Mouse (Mus musculus): ENCODE measurements around the gene Cela3b. TPM values are rescaled to one million over a fixed set of nuclear protein-coding genes. Genes with fewer than 3 reads are reported as not detected.

Cela3b gene
- total and polyA plus RNA-seq, 3 experiments: not detected

DNA sequence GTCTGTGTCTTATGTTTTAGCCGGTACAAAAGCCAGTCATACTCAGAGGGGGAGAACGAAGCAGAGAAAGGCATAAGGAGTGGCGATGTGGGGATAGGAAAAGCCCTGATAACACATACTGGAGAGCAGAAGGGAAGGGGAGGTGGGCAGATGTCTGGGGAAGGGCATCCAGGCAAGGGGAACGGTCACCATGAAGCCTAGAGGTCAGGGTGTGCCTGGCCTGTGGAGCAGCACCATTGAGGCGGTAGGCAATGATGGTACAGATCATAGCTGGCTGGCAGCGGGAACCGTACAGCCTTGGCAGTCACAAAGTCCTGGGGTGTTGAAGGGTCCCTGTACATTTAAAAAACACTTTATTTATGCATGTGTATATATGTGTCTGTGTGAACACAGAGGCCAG lies 44.4 kb upstream of the Cela3b start:
- Histone ChIP-seq H3K79me2 (replicated peaks; ENCODE audit: control insufficient read depth, extremely low read depth, insufficient read depth, poor library complexity, severe bottlenecking) (no peaks in the 10 kb centered on the region), H3K4me3 (replicated peaks in 1 of 3; ENCODE audit: low read depth in 2 of 3, low read length in 2 of 3, poor library complexity in 1 of 3) (no peak overlapping the region), H3K9me3 (replicated peaks; ENCODE audit: low read length) (peaks cover 2% of the 10 kb centered on the region), H3K27me3 (replicated peaks) (peaks cover 2% of the 10 kb centered on the region), H3K4me1 (ENCODE audit: control insufficient read depth in 1 of 2, insufficient read depth in 2 of 2) (peaks cover under 1 to 16% of the 10 kb centered on the region in 2 experiments; a peak in 2 of 4 replicates), H3K36me3 (replicated peaks in 1 of 2; ENCODE audit: control insufficient read depth in 1 of 2, insufficient read depth in 1 of 2, low read length in 1 of 2) (peaks cover 0 to 12% of the 10 kb centered on the region in 2 experiments), H3K4me2 (ENCODE audit: insufficient read depth, low read depth, poor library complexity, severe bottlenecking) (no peak overlapping the region), H3K9ac (ENCODE audit: insufficient read depth, low read depth) (no peak overlapping the region), H3K27ac (ENCODE audit: insufficient read depth, low read depth) (no peak overlapping the region)
- dilution Hi-C loops (cut with MboI; ENCODE audit: extremely low pct_ligation_motif_present, extremely low pct_unique_long_range_greater_than_20kb, low sequenced_read_pairs): no loop called here
- no peak for DNase-seq (ENCODE audit: extremely low read depth)
- in situ Hi-C loops (cut with MboI; ENCODE audit: low pct_ligation_motif_present, low pct_unique_long_range_greater_than_20kb, low sequenced_read_pairs): no loop called here
- TF ChIP-seq POLR2A (IDR thresholded peaks at IDR 0.05; ENCODE audit: low read depth, low read length) (no peak), USF2 (conservative IDR thresholded peaks at IDR 0.05; ENCODE audit: low read depth, low read length) (no peak), RAD21 (IDR thresholded peaks at IDR 0.05; ENCODE audit: low read depth, low read length) (no peak), MXI1 (IDR thresholded peaks at IDR 0.05; ENCODE audit: low read depth, low read length) (no peak), CHD2 (IDR thresholded peaks at IDR 0.05; ENCODE audit: low read length) (no peak), IRF4 (IDR thresholded peaks at IDR 0.05; ENCODE audit: low read depth, low read length) (no peak), EP300 (IDR thresholded peaks at IDR 0.05; ENCODE audit: low read length) (no peak), ZNF384 (IDR thresholded peaks at IDR 0.05; ENCODE audit: low read depth, low read length) (no peak), CTCF (conservative IDR thresholded peaks at IDR 0.05 in 1 of 2, IDR thresholded peaks at IDR 0.05 in 1 of 2; ENCODE audit: low read depth in 2 of 2, low read length in 2 of 2) (no peak), KAT2A (IDR thresholded peaks at IDR 0.05; ENCODE audit: insufficient replicate concordance, low read length) (no peak)

GRCm38 (mm10) chr4:137473701-137474388 lies 43.5 kb upstream of the Cela3b start:
- Histone ChIP-seq H3K9me3 (replicated peaks; ENCODE audit: low read length) (peaks cover 2% of the 10 kb centered on the region), H3K4me2 (ENCODE audit: insufficient read depth, low read depth, poor library complexity, severe bottlenecking) (no peak overlapping the region), H3K4me3 (replicated peaks in 1 of 3; ENCODE audit: low read depth in 2 of 3, low read length in 2 of 3, poor library complexity in 1 of 3) (no peak overlapping the region), H3K9ac (ENCODE audit: insufficient read depth, low read depth) (no peak overlapping the region), H3K4me1 (ENCODE audit: control insufficient read depth in 1 of 2, insufficient read depth in 2 of 2) (peaks cover 5 to 17% of the 10 kb centered on the region in 2 experiments; a peak in 2 of 4 replicates), H3K36me3 (replicated peaks in 1 of 2; ENCODE audit: control insufficient read depth in 1 of 2, insufficient read depth in 1 of 2, low read length in 1 of 2) (peaks cover 0 to 10% of the 10 kb centered on the region in 2 experiments), H3K27me3 (replicated peaks) (peaks cover 6% of the 10 kb centered on the region), H3K27ac (ENCODE audit: insufficient read depth, low read depth) (no peak overlapping the region), H3K79me2 (replicated peaks; ENCODE audit: control insufficient read depth, extremely low read depth, insufficient read depth, poor library complexity, severe bottlenecking) (no peaks in the 10 kb centered on the region)
- no peak for DNase-seq (ENCODE audit: extremely low read depth)
- in situ Hi-C loops (cut with MboI; ENCODE audit: low pct_ligation_motif_present, low pct_unique_long_range_greater_than_20kb, low sequenced_read_pairs) (no loop called here), dilution Hi-C loops (cut with MboI; ENCODE audit: extremely low pct_ligation_motif_present, extremely low pct_unique_long_range_greater_than_20kb, low sequenced_read_pairs) (no loop called here)
- TF ChIP-seq MAZ (IDR thresholded peaks at IDR 0.05; ENCODE audit: low read depth, low read length): no peak
- TF ChIP-seq ZC3H11A (IDR thresholded peaks at IDR 0.05; ENCODE audit: low read depth, low read length): no peak
- TF ChIP-seq KAT2A (IDR thresholded peaks at IDR 0.05; ENCODE audit: insufficient replicate concordance, low read length): no peak
- no peak for TF ChIP-seq EP300 (IDR thresholded peaks at IDR 0.05; ENCODE audit: low read length)
- TF ChIP-seq USF1 (IDR thresholded peaks at IDR 0.05; ENCODE audit: low read depth, low read length): no peak
- no peak for TF ChIP-seq CHD2 (IDR thresholded peaks at IDR 0.05; ENCODE audit: low read length)
- no peak for TF ChIP-seq ZKSCAN1 (IDR thresholded peaks at IDR 0.05; ENCODE audit: borderline replicate concordance, low read depth, low read length)
- TF ChIP-seq SIN3A (IDR thresholded peaks at IDR 0.05; ENCODE audit: low read length): no peak
- TF ChIP-seq MYC (IDR thresholded peaks at IDR 0.05; ENCODE audit: low read depth, low read length): no peak
- no peak for TF ChIP-seq BHLHE40 (IDR thresholded peaks at IDR 0.05; ENCODE audit: low read depth, low read length)
- TF ChIP-seq TCF12 (IDR thresholded peaks at IDR 0.05; ENCODE audit: low read depth, low read length): no peak
- TF ChIP-seq JUND (conservative IDR thresholded peaks at IDR 0.05; ENCODE audit: low read depth, low read length): no peak
- no peak for TF ChIP-seq MEF2A (IDR thresholded peaks at IDR 0.05; ENCODE audit: borderline replicate concordance, low read depth, low read length)
- TF ChIP-seq MXI1 (IDR thresholded peaks at IDR 0.05; ENCODE audit: low read depth, low read length): no peak
- no peak for TF ChIP-seq UBTF (IDR thresholded peaks at IDR 0.05; ENCODE audit: low read depth, low read length)
- TF ChIP-seq SMC3 (IDR thresholded peaks at IDR 0.05; ENCODE audit: low read depth, low read length): no peak
- no peak for TF ChIP-seq PAX5 (IDR thresholded peaks at IDR 0.05; ENCODE audit: low read length)
- no peak for TF ChIP-seq RAD21 (IDR thresholded peaks at IDR 0.05; ENCODE audit: low read depth, low read length)
- TF ChIP-seq POLR2AphosphoS2 (IDR thresholded peaks at IDR 0.05; ENCODE audit: low read depth, low read length): no peak
